24 mouse cellular contexts compared by ENCODE assay signal in the genomic region with DNA sequence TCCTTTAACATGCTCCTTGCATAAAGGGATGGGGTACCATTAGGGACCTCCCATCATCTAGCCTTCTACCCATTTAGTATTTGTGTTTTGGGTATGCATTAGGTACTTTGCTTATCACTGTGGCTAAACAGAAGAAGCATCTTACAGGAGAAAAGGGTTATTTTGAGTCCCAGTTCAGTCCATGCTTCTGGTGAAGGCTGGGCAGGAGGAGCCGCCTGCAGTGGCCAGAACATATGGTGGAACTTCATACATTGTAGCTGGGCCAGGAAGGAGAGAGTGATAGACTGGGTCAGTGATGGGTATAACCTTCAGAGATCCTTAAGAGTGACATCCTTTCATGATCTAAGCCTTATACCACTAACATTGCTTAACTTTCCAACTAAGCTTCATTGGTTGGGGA. TPM values are rescaled to one million over a fixed set of nuclear protein-coding genes. Genes with fewer than 3 reads are reported as not detected.
DNase-seq lines count a peak whose midpoint lies in the region; ATAC-seq and TF ChIP-seq lines count a peak whose summit lies in the region.
"Had no signal": no experiment of that assay in that cellular context is flagged by ENCODE, and none has a peak within 500 bp of the region (broad histone marks: within the 10 kb centered on the region; RNA-seq: fewer than 3 reads in every experiment).

No protein-coding gene starts in this region.

- peak; percentile 67 for ATAC-seq in cerebellum, adult (ENCODE audit: insufficient number of reproducible peaks, low FRiP score, low TSS enrichment)
- ATAC-seq: forebrain, embryonic 13.5 days; forebrain, embryonic 16.5 days; hindbrain, postnatal 0 days; inflammation-experienced regulatory T-cells, adult 6 months; intestine, embryonic 16.5 days; Patski had no signal

- no peak for DNase-seq in cerebellum, postnatal 10 days
- peak; percentile 68 for DNase-seq in cerebellum, adult 9-10 months
- no peak for DNase-seq in cerebellum, postnatal 14 days
- no peak for DNase-seq in layer of hippocampus, adult 2 months (ENCODE audit: low spot score in 2 of 2)
- no peak for DNase-seq in layer of hippocampus, postnatal 25 days (ENCODE audit: extremely low spot score in 1 of 2, low spot score in 1 of 2)
- DNase-seq: adrenal gland, postnatal 10 days; adrenal gland, postnatal 36 days; gastrocnemius, postnatal 10 days; gastrocnemius, postnatal 36 days; heart, postnatal 10 days; heart, postnatal 36 days; kidney, adult 18-20 months; kidney, adult 9 months had no signal

- no peak for TF ChIP-seq CTCF in layer of hippocampus, adult 2 months (conservative IDR thresholded peaks at IDR 0.05)

- no peak overlapping the region for H3K4me3 ChIP-seq in layer of hippocampus, adult 2 months
- H3K4me3 ChIP-seq: forebrain, embryonic 10.5 days; forebrain, embryonic 13.5 days; heart, embryonic 15.5 days; hindbrain, embryonic 10.5 days; hindbrain, embryonic 13.5 days had no signal

- H3K27ac ChIP-seq in layer of hippocampus, adult 2 months: peak overlapping the region; percentile 36; the same call in 1 of the 2 replicates
- H3K27ac ChIP-seq: forebrain, embryonic 10.5 days; forebrain, embryonic 13.5 days; heart, embryonic 15.5 days; hindbrain, embryonic 10.5 days; hindbrain, embryonic 13.5 days; hindbrain, postnatal 0 days had no signal

RNA-seq across cellular contexts. Expression of gene Ppp3ca, which starts 23.6 kb away (rescaled TPM):
- total RNA-seq in layer of hippocampus, adult 2 months (2021): 1,000 to 10,000 TPM; 1,343 to 1,371 TPM
- total RNA-seq in layer of hippocampus, postnatal 25 days (2021): 1,000 to 10,000 TPM; 1,252 to 1,286 TPM
